Mouse (Mus musculus): ENCODE results near the gene Tcf25. TPM values are rescaled to one million over a fixed set of nuclear protein-coding genes. Genes with fewer than 3 reads are reported as not detected.

Gene Tcf25
- polyA plus RNA-seq, 1 experiment = 692 TPM

- no peak overlapping the region for H3K27ac ChIP-seq (ENCODE audit: insufficient read depth, low read length)
- no peaks in the 10 kb centered on the region for H3K27me3 ChIP-seq (ENCODE audit: control insufficient read depth, insufficient read depth, low read length)
- TF ChIP-seq CTCF (IDR thresholded peaks at IDR 0.05; ENCODE audit: borderline replicate concordance, insufficient read depth, low read depth, low read length) (no peak), POLR2A (IDR thresholded peaks at IDR 0.05; ENCODE audit: borderline replicate concordance, insufficient read depth, low read length) (no peak)
- H3K4me1 ChIP-seq (ENCODE audit: control insufficient read depth, insufficient read depth, low read length) = peaks cover 19% of the 10 kb centered on the region
- peak in 1 of 2 experiments; percentile 20 for DNase-seq
- H3K4me3 ChIP-seq (replicated peaks; ENCODE audit: insufficient read depth, low read depth, low read length) = no peak overlapping the region
- WGBS = 88% methylated on average over 34 of the region's 34 CpGs
Measured at GRCm38 (mm10) chr8:123420525-123421281, 47.1 kb downstream of the Tcf25 start.

- DNase-seq = no peak
- H3K4me1 ChIP-seq (ENCODE audit: control insufficient read depth, insufficient read depth, low read length) = peaks cover 19% of the 10 kb centered on the region
- 90% methylated on average over 19 of the region's 19 CpGs for WGBS
- no peak overlapping the region for H3K4me3 ChIP-seq (replicated peaks; ENCODE audit: insufficient read depth, low read depth, low read length)
- no peaks in the 10 kb centered on the region for H3K27me3 ChIP-seq (ENCODE audit: control insufficient read depth, insufficient read depth, low read length)
- TF ChIP-seq CTCF (IDR thresholded peaks at IDR 0.05; ENCODE audit: borderline replicate concordance, insufficient read depth, low read depth, low read length) (no peak), POLR2A (IDR thresholded peaks at IDR 0.05; ENCODE audit: borderline replicate concordance, insufficient read depth, low read length) (no peak)
- no peak overlapping the region for H3K27ac ChIP-seq (ENCODE audit: insufficient read depth, low read length)
Measured at GRCm38 (mm10) chr8:123421325-123421724, 47.8 kb downstream of the Tcf25 start.

- Histone ChIP-seq H3K4me3 (replicated peaks; ENCODE audit: insufficient read depth, low read depth, low read length) (peak overlapping the region; percentile 42), H3K4me1 (ENCODE audit: control insufficient read depth, insufficient read depth, low read length) (peaks cover 24% of the 10 kb centered on the region), H3K27me3 (ENCODE audit: control insufficient read depth, insufficient read depth, low read length) (no peaks in the 10 kb centered on the region), H3K27ac (ENCODE audit: insufficient read depth, low read length) (peak overlapping the region; percentile 73)
- 20% methylated on average over 17 of the region's 17 CpGs for WGBS
- no peak for TF ChIP-seq POLR2A (IDR thresholded peaks at IDR 0.05; ENCODE audit: borderline replicate concordance, insufficient read depth, low read length)
- peak; percentile 65 for TF ChIP-seq CTCF (IDR thresholded peaks at IDR 0.05; ENCODE audit: borderline replicate concordance, insufficient read depth, low read depth, low read length)
- peak; percentile 81 for DNase-seq
Measured at GRCm38 (mm10) chr8:123422056-123422780, 48.7 kb downstream of the Tcf25 start.

- Histone ChIP-seq H3K27me3 (ENCODE audit: control insufficient read depth, insufficient read depth, low read length) (no peaks in the 10 kb centered on the region), H3K4me1 (ENCODE audit: control insufficient read depth, insufficient read depth, low read length) (peaks cover 24% of the 10 kb centered on the region), H3K27ac (ENCODE audit: insufficient read depth, low read length) (peak overlapping the region; percentile 73), H3K4me3 (replicated peaks; ENCODE audit: insufficient read depth, low read depth, low read length) (peak overlapping the region; percentile 7)
- WGBS = 24% methylated on average over 3 of the region's 3 CpGs
- TF ChIP-seq CTCF (IDR thresholded peaks at IDR 0.05; ENCODE audit: borderline replicate concordance, insufficient read depth, low read depth, low read length) (no peak), POLR2A (IDR thresholded peaks at IDR 0.05; ENCODE audit: borderline replicate concordance, insufficient read depth, low read length) (no peak)
- no peak for DNase-seq
Measured at GRCm38 (mm10) chr8:123422781-123423159, 49.2 kb downstream of the Tcf25 start.

- Histone ChIP-seq H3K4me3 (replicated peaks; ENCODE audit: insufficient read depth, low read depth, low read length) (peak within 1 kb of the TSS; percentile 42), H3K4me1 (ENCODE audit: control insufficient read depth, insufficient read depth, low read length) (peaks cover 24% of the 10 kb centered on the region), H3K27me3 (ENCODE audit: control insufficient read depth, insufficient read depth, low read length) (no peaks in the 10 kb centered on the region), H3K27ac (ENCODE audit: insufficient read depth, low read length) (peak within 1 kb of the TSS; percentile 73)
- whole genome bisulfite sequencing = 76% methylated on average over 7 of the region's 7 CpGs
- DNase-seq = no peak
- no peak for TF ChIP-seq POLR2A (IDR thresholded peaks at IDR 0.05; ENCODE audit: borderline replicate concordance, insufficient read depth, low read length)
- no peak for TF ChIP-seq CTCF (IDR thresholded peaks at IDR 0.05; ENCODE audit: borderline replicate concordance, insufficient read depth, low read depth, low read length)
Measured at GRCm38 (mm10) chr8:123423441-123423840, 49.9 kb downstream of the Tcf25 start, which contains the start of gene Def8. Def8 (plus strand) TSS chr8:123423527.

GRCm38 (mm10) chr8:123426511-123427509, 53.3 kb downstream of the Tcf25 start:
- no peak for DNase-seq
- no peak for TF ChIP-seq CTCF (IDR thresholded peaks at IDR 0.05; ENCODE audit: borderline replicate concordance, insufficient read depth, low read depth, low read length)
- no peak for TF ChIP-seq POLR2A (IDR thresholded peaks at IDR 0.05; ENCODE audit: borderline replicate concordance, insufficient read depth, low read length)
- Histone ChIP-seq H3K4me1 (ENCODE audit: control insufficient read depth, insufficient read depth, low read length) (peaks cover 18% of the 10 kb centered on the region), H3K27me3 (ENCODE audit: control insufficient read depth, insufficient read depth, low read length) (no peaks in the 10 kb centered on the region), H3K27ac (ENCODE audit: insufficient read depth, low read length) (peak overlapping the region; percentile 94), H3K4me3 (replicated peaks; ENCODE audit: insufficient read depth, low read depth, low read length) (no peak overlapping the region)
- WGBS = 97% methylated on average over 27 of the region's 27 CpGs

GRCm38 (mm10) chr8:123427639-123428275, 54.2 kb downstream of the Tcf25 start:
- Histone ChIP-seq H3K4me3 (replicated peaks; ENCODE audit: insufficient read depth, low read depth, low read length) (no peak overlapping the region), H3K27me3 (ENCODE audit: control insufficient read depth, insufficient read depth, low read length) (no peaks in the 10 kb centered on the region), H3K4me1 (ENCODE audit: control insufficient read depth, insufficient read depth, low read length) (peaks cover 15% of the 10 kb centered on the region), H3K27ac (ENCODE audit: insufficient read depth, low read length) (no peak overlapping the region)
- WGBS = 95% methylated on average over 24 of the region's 24 CpGs
- TF ChIP-seq POLR2A (IDR thresholded peaks at IDR 0.05; ENCODE audit: borderline replicate concordance, insufficient read depth, low read length) = no peak
- no peak for TF ChIP-seq CTCF (IDR thresholded peaks at IDR 0.05; ENCODE audit: borderline replicate concordance, insufficient read depth, low read depth, low read length)
- no peak for DNase-seq

All from cerebellum, adult 2 months (tissue).